Mouse (Mus musculus) erythroblast, embryonic 14.5 days (primary cell): Measurements from ENCODE around the gene Cyp2u1.

Experiments used
- GATA1 ChIP-seq: IDR thresholded peaks from 2 replicates; pipeline ENCODE4 v1.6.1; 2012; ENCODE audit warnings: low read length, inconsistent platforms, mixed read lengths
- TAL1 ChIP-seq: IDR thresholded peaks from 3 replicates; pipeline ENCODE4 v1.6.1; 2012; ENCODE audit warnings: low read length, inconsistent platforms, mixed read lengths

GRCm38 (mm10) chr3:131263766-131264486 is 39.1 kb downstream of the Cyp2u1 start:
- TF ChIP-seq TAL1 (no peak), GATA1 (no peak)
